Comparison of ENCODE assay signal across 8 mouse cellular contexts in the genomic region with DNA sequence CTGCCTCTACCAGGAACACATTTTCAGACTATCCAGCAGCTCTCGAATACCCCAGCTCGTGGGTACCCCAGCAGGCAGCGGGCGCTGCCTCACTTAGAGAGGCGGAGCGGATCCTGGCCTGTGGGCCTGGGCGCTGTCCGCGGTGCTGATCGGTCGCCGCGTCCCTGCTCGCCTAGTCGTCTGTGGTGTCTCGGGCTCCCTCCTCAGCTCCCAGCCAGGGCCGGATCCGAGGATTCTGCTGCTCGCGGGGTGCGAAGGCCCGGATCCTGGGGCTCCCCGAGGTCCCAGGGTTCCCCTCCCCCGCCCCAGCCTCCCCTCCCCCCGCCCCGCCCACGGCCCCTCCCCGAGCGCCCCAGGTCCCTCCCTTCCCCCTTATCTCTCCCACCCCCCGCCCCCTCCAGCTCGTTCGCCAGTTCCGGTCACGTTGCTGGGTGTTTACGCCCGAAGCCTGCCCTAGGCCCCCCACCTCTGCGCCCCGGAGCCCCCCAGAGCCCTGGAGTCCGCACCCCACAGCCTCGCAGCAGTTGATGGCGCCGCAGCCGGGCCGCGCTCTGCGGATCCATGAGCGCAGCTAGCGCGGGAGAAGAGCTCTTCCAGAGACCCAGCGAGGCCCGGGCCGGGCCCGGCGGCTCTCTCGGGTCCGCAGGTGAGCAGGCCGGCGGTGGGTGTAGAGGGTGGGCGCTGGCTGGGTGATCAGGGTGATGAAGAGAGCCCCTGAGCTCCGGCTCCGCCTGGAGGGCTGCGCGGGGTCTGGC. TPM values are rescaled to one million over a fixed set of nuclear protein-coding genes. Genes with fewer than 3 reads are reported as not detected.
DNase-seq lines count a peak whose midpoint lies in the region; ATAC-seq lines count a peak whose summit lies in the region.

Ccdc92b (plus strand) TSS at position 405 of the 755 bp plus-strand sequence.

- intact Hi-C loops in gastrocnemius, postnatal 14 days (cut with DNase I; ENCODE audit: low total_unique reads) = no loop called here
- intact Hi-C loops in left cerebral cortex, postnatal 25 days (cut with DNase I) = no loop called here

- H3K36me3 ChIP-seq in midbrain, embryonic 10.5 days = no peaks in the 10 kb centered on the region

- no peaks in the 10 kb centered on the region for H3K9me3 ChIP-seq in midbrain, embryonic 10.5 days (replicated peaks)

- H3K27ac ChIP-seq in midbrain, embryonic 10.5 days (replicated peaks) = peak within 1 kb of the TSS; percentile 55

- H3K4me1 ChIP-seq in midbrain, embryonic 10.5 days = peaks cover 14% of the 10 kb centered on the region

- peaks cover 45% of the 10 kb centered on the region for H3K27me3 ChIP-seq in midbrain, embryonic 10.5 days (ENCODE audit: low read depth, poor library complexity, severe bottlenecking)

- H3K4me3 ChIP-seq in midbrain, embryonic 10.5 days = peak within 1 kb of the TSS; percentile 57

- peak; percentile 89 for DNase-seq in adrenal gland, adult 2 months
- peak; percentile 92 for DNase-seq in embryo, embryonic 10.5 days (ENCODE audit: low spot score)
- DNase-seq in gastrocnemius, postnatal 14 days = peak; percentile 81
- DNase-seq in induced T-regulatory cell, adult 2 months (ENCODE audit: low read depth) = peak; percentile 78
- peak; percentile 64 to 73 for DNase-seq in left cerebral cortex, postnatal 25 days (ENCODE audit: low spot score in 2 of 2)
- peak; percentile 87 for DNase-seq in midbrain, embryonic 10.5 days (ENCODE audit: low spot score)
- peak; percentile 78 for DNase-seq in right cerebral cortex, postnatal 4 days

- WGBS in midbrain, embryonic 10.5 days = under 1% methylated on average over 56 of the region's 63 CpGs

- ATAC-seq in activated CD4-positive, CD25-positive, alpha-beta regulatory T cell, adult 4 months = no peak

RNA-seq across cellular contexts. Expression of gene Ccdc92b, which starts in this region (rescaled TPM):
- total RNA-seq in adrenal gland, adult 2 months (2021) = 1 to 10 TPM; 2.0 to 3.6 TPM
- polyA plus RNA-seq in adrenal gland, adult 2 months (2012; rRNA removed) = 2.4 and 4.0 TPM in 2 replicates
- under 1 TPM; 0.09 to 0.12 TPM for total RNA-seq in gastrocnemius, postnatal 14 days (2021)
- 10 to 100 TPM; 26.1 to 26.3 TPM for total RNA-seq in left cerebral cortex, postnatal 25 days (2021)
- 0.62 and 0.67 TPM in 2 replicates for polyA plus RNA-seq in midbrain, embryonic 10.5 days (2016; fragmentation: Nextera tagmentation; extraction: Ambion mirVana)
- polyA plus RNA-seq in activated CD4-positive, CD25-positive, alpha-beta regulatory T cell, adult 4 months (2017; shearing (Covaris generic)) = not detected

Comparison
In these comparisons a context has a peak if more than half of its experiments do, and no peak if none do; other contexts are left out.
1. RNA of gene Ccdc92b (total RNA-seq): 26.1 to 26.3 TPM in left cerebral cortex, postnatal 25 days; 2.0 to 3.6 TPM in adrenal gland, adult 2 months and 0.09 to 0.12 TPM in gastrocnemius, postnatal 14 days; every median in the first group is over 4 times any median in the second.
2. Peak in DNase-seq in gastrocnemius, postnatal 14 days; RNA of the gene not detected or under 1 TPM.
3. Peak in DNase-seq, H3K4me3 ChIP-seq and H3K27ac ChIP-seq in midbrain, embryonic 10.5 days; RNA of the gene not detected or under 1 TPM.
4. Peak in every context shown above with its lines, with median percentiles within 50 percentile points of each other: DNase-seq.